Mouse (Mus musculus): ENCODE results near the gene Ccdc77. TPM values are rescaled to one million over a fixed set of nuclear protein-coding genes. Genes with fewer than 3 reads are reported as not detected.

Gene Ccdc77
- polyA plus RNA-seq, 1 experiment from 2014 or later: 13.8 TPM

DNA sequence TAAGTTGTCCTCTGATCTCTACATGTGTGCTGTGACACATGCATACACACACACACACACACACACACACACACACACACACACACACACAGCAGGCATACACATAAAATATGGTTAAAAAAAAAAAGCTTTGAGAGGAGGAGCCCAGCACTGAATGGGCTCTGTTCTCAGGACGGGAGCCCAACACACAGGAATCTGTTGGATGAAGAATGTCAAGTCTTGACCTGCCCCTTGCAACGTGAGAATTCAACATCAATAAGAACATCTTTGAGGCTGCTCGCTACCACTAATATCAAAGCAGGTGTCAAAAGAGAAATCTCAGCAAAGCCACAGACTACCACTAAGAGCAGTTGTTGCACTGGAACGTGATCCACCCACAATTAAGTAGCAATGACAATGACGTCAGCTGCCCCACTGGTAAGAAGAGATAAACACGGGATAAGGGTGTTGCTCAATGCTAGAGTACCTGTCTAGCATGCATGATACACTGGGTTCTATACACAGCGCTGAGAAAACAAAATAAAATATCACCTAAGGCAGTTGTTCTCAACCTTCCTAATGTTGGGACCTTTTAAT lies 87.2 kb downstream of the Ccdc77 start:
- no peaks in the 10 kb centered on the region for H3K4me1 ChIP-seq (ENCODE audit: control insufficient read depth, insufficient read depth, low read length)
- no peak overlapping the region for H3K27ac ChIP-seq (replicated peaks; ENCODE audit: low read depth, low read length)
- H3K4me3 ChIP-seq (replicated peaks; ENCODE audit: low read depth, low read length): no peak overlapping the region
- no peaks in the 10 kb centered on the region for H3K36me3 ChIP-seq (ENCODE audit: control insufficient read depth, insufficient read depth, low read length)
- no peak overlapping the region for H3K9ac ChIP-seq (replicated peaks; ENCODE audit: low read length)
- no peak overlapping the region for H3K4me2 ChIP-seq (ENCODE audit: low read length)
- no peaks in the 10 kb centered on the region for H3K27me3 ChIP-seq (ENCODE audit: control insufficient read depth, insufficient read depth, low read length)
- no peak for ATAC-seq (ENCODE audit: low FRiP score, low TSS enrichment)
- H3K9me3 ChIP-seq (ENCODE audit: control insufficient read depth, low read length): no peaks in the 10 kb centered on the region
- DNase-seq: no peak
- WGBS: 86% methylated on average over 7 of the region's 7 CpGs

DNA sequence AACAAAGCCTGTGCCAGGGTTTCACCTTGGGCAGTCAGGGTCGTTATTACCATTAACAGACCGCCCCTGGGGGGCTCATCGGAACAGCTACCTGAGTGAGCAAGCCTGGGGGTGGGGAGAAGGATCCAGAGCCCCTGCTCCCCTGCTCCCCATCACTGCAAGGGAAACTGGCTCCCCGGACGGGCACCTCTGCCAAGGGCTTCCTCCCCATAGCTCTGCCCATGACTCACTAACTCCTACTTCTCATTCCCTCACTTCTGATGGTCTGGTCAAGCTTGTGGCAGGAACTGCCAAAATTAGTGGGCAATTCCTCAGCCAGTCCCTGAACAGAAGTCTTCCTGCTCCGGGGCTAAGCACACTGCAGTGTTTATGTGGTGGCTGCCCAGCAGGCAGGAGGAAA lies 88.9 kb downstream of the Ccdc77 start:
- Histone ChIP-seq H3K4me1 (ENCODE audit: control insufficient read depth, insufficient read depth, low read length) (no peaks in the 10 kb centered on the region), H3K4me3 (replicated peaks; ENCODE audit: low read depth, low read length) (no peak overlapping the region), H3K9me3 (ENCODE audit: control insufficient read depth, low read length) (no peaks in the 10 kb centered on the region), H3K27ac (replicated peaks; ENCODE audit: low read depth, low read length) (no peak overlapping the region), H3K36me3 (ENCODE audit: control insufficient read depth, insufficient read depth, low read length) (no peaks in the 10 kb centered on the region), H3K4me2 (ENCODE audit: low read length) (no peak overlapping the region), H3K9ac (replicated peaks; ENCODE audit: low read length) (no peak overlapping the region), H3K27me3 (ENCODE audit: control insufficient read depth, insufficient read depth, low read length) (no peaks in the 10 kb centered on the region)
- DNase-seq: no peak
- ATAC-seq (ENCODE audit: low FRiP score, low TSS enrichment): no peak
- 73% methylated on average over 6 of the region's 6 CpGs for WGBS

DNA sequence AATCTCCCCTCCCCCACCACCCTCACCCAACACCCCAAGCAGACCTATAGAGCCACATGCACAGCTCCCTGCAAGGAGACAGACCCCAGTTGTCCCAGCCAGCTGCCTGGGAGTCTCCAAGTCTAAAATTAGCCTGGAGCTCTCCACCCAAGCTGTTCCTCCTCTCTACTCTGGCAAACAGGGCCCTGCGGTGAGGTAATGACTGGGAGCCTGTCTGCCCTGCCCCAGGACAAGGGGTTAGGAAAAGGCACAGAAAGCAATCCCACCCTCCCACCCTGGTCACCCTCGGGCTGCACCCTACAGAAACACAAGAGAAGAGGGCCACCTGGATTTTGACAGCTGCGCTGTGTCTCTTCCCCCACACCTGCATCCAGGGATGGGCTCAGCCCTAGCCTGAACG lies 89.3 kb downstream of the Ccdc77 start:
- H3K36me3 ChIP-seq (ENCODE audit: control insufficient read depth, insufficient read depth, low read length): no peaks in the 10 kb centered on the region
- no peak for DNase-seq
- H3K4me3 ChIP-seq (replicated peaks; ENCODE audit: low read depth, low read length): no peak overlapping the region
- ATAC-seq (ENCODE audit: low FRiP score, low TSS enrichment): no peak
- no peak overlapping the region for H3K27ac ChIP-seq (replicated peaks; ENCODE audit: low read depth, low read length)
- H3K9ac ChIP-seq (replicated peaks; ENCODE audit: low read length): no peak overlapping the region
- no peak overlapping the region for H3K4me2 ChIP-seq (ENCODE audit: low read length)
- H3K27me3 ChIP-seq (ENCODE audit: control insufficient read depth, insufficient read depth, low read length): no peaks in the 10 kb centered on the region
- WGBS: 70% methylated on average over 4 of the region's 4 CpGs
- H3K9me3 ChIP-seq (ENCODE audit: control insufficient read depth, low read length): no peaks in the 10 kb centered on the region
- H3K4me1 ChIP-seq (ENCODE audit: control insufficient read depth, insufficient read depth, low read length): no peaks in the 10 kb centered on the region

Other genes starting within 250 kb of the Ccdc77 start
- gene D330020A13Rik, start 70.0 kb downstream of the Ccdc77 start, polyA plus RNA-seq (2014; fragmentation: Nextera tagmentation; extraction: Ambion mirVana): 0.20 TPM in 1 of 2 replicates, not detected in the other
- gene B4galnt3, start 69.8 kb downstream of the Ccdc77 start, polyA plus RNA-seq (2014; fragmentation: Nextera tagmentation; extraction: Ambion mirVana): 0.15 TPM in 1 of 2 replicates, not detected in the other
- gene Kdm5a, start 250 bp downstream of the Ccdc77 start, polyA plus RNA-seq (2014; fragmentation: Nextera tagmentation; extraction: Ambion mirVana): 34.4 and 53.9 TPM in 2 replicates
- gene Il17ra, start 98.9 kb upstream of the Ccdc77 start, polyA plus RNA-seq (2014; fragmentation: Nextera tagmentation; extraction: Ambion mirVana): 1.6 and 2.8 TPM in 2 replicates
- gene Tmem121b, start 129.4 kb upstream of the Ccdc77 start, polyA plus RNA-seq (2014; fragmentation: Nextera tagmentation; extraction: Ambion mirVana): 4.4 and 6.3 TPM in 2 replicates
- gene Hdhd5, start 166.9 kb upstream of the Ccdc77 start, polyA plus RNA-seq (2014; fragmentation: Nextera tagmentation; extraction: Ambion mirVana): 9.6 and 10.9 TPM in 2 replicates

All from midbrain, embryonic 14.5 days (tissue).